Mouse (Mus musculus): ENCODE data around the gene Gbp5. TPM values are rescaled to one million over a fixed set of nuclear protein-coding genes. Genes with fewer than 3 reads are reported as not detected.
A peak's percentile ranks its signal among the peaks of the same experiment; 100 is the strongest.

Gbp5 gene
- polyA plus RNA-seq, 1 experiment from 2014 or later: not detected

- no peak overlapping the region for H3K27ac ChIP-seq (ENCODE audit: low read depth, low read length)
- no peak overlapping the region for H3K4me3 ChIP-seq (ENCODE audit: low read depth, low read length)
- H3K9me3 ChIP-seq (ENCODE audit: control insufficient read depth, low read length): no peaks in the 10 kb centered on the region
- H3K27me3 ChIP-seq (ENCODE audit: control insufficient read depth, insufficient read depth, low read length): no peaks in the 10 kb centered on the region
- no peak overlapping the region for H3K9ac ChIP-seq (ENCODE audit: low read length)
- no peaks in the 10 kb centered on the region for H3K36me3 ChIP-seq (ENCODE audit: control insufficient read depth, insufficient read depth, low read length)
- no peaks in the 10 kb centered on the region for H3K4me1 ChIP-seq (ENCODE audit: control insufficient read depth, insufficient read depth, low read length)
- 92% methylated on average over 5 of the region's 5 CpGs for WGBS
- H3K4me2 ChIP-seq: no peak overlapping the region
- peak; percentile 12 for DNase-seq (ENCODE audit: low spot score, missing footprints)
- ATAC-seq (ENCODE audit: low FRiP score): no peak
These were observed 1.4 kb downstream of the Gbp5 start for GRCm38 (mm10) chr3:142495146-142495655.

GRCm38 (mm10) chr3:142496113-142497101, 2.6 kb downstream of the Gbp5 start:
- Histone ChIP-seq H3K4me3 (ENCODE audit: low read depth, low read length) (no peak overlapping the region), H3K9ac (ENCODE audit: low read length) (no peak overlapping the region), H3K9me3 (ENCODE audit: control insufficient read depth, low read length) (no peaks in the 10 kb centered on the region), H3K36me3 (ENCODE audit: control insufficient read depth, insufficient read depth, low read length) (no peaks in the 10 kb centered on the region), H3K27ac (ENCODE audit: low read depth, low read length) (no peak overlapping the region), H3K27me3 (ENCODE audit: control insufficient read depth, insufficient read depth, low read length) (no peaks in the 10 kb centered on the region), H3K4me2 (no peak overlapping the region), H3K4me1 (ENCODE audit: control insufficient read depth, insufficient read depth, low read length) (no peaks in the 10 kb centered on the region)
- DNase-seq (ENCODE audit: low spot score, missing footprints) (peak; percentile 69), ATAC-seq (ENCODE audit: low FRiP score) (no peak)
- 75% methylated on average over 14 of the region's 14 CpGs for WGBS

GRCm38 (mm10) chr3:142497123-142497841, 3.5 kb downstream of the Gbp5 start:
- H3K27me3 ChIP-seq (ENCODE audit: control insufficient read depth, insufficient read depth, low read length): no peaks in the 10 kb centered on the region
- H3K4me3 ChIP-seq (ENCODE audit: low read depth, low read length): no peak overlapping the region
- H3K27ac ChIP-seq (ENCODE audit: low read depth, low read length): no peak overlapping the region
- H3K9me3 ChIP-seq (ENCODE audit: control insufficient read depth, low read length): no peaks in the 10 kb centered on the region
- no peak overlapping the region for H3K9ac ChIP-seq (ENCODE audit: low read length)
- DNase-seq (ENCODE audit: low spot score, missing footprints) (peak; percentile 78), ATAC-seq (ENCODE audit: low FRiP score) (no peak)
- no peaks in the 10 kb centered on the region for H3K4me1 ChIP-seq (ENCODE audit: control insufficient read depth, insufficient read depth, low read length)
- no peaks in the 10 kb centered on the region for H3K36me3 ChIP-seq (ENCODE audit: control insufficient read depth, insufficient read depth, low read length)
- no peak overlapping the region for H3K4me2 ChIP-seq
- 74% methylated on average over 15 of the region's 15 CpGs for WGBS

GRCm38 (mm10) chr3:142498941-142499340, 5.2 kb downstream of the Gbp5 start:
- WGBS: 93% methylated on average over 5 of the region's 5 CpGs
- H3K27ac ChIP-seq (ENCODE audit: low read depth, low read length): no peak overlapping the region
- no peaks in the 10 kb centered on the region for H3K36me3 ChIP-seq (ENCODE audit: control insufficient read depth, insufficient read depth, low read length)
- H3K9me3 ChIP-seq (ENCODE audit: control insufficient read depth, low read length): no peaks in the 10 kb centered on the region
- H3K4me3 ChIP-seq (ENCODE audit: low read depth, low read length): no peak overlapping the region
- H3K9ac ChIP-seq (ENCODE audit: low read length): no peak overlapping the region
- no peaks in the 10 kb centered on the region for H3K4me1 ChIP-seq (ENCODE audit: control insufficient read depth, insufficient read depth, low read length)
- no peak overlapping the region for H3K4me2 ChIP-seq
- H3K27me3 ChIP-seq (ENCODE audit: control insufficient read depth, insufficient read depth, low read length): no peaks in the 10 kb centered on the region
- ATAC-seq (ENCODE audit: low FRiP score) (no peak), DNase-seq (ENCODE audit: low spot score, missing footprints) (peak; percentile 37)

GRCm38 (mm10) chr3:142528116-142528515, 34.3 kb downstream of the Gbp5 start:
- no peaks in the 10 kb centered on the region for H3K9me3 ChIP-seq (ENCODE audit: control insufficient read depth, low read length)
- no peaks in the 10 kb centered on the region for H3K27me3 ChIP-seq (ENCODE audit: control insufficient read depth, insufficient read depth, low read length)
- H3K4me1 ChIP-seq (ENCODE audit: control insufficient read depth, insufficient read depth, low read length): 0 out of 2 replicates have a peak, but pooled peaks cover 4% of the 10 kb centered on the region
- DNase-seq (ENCODE audit: low spot score, missing footprints) (no peak), ATAC-seq (ENCODE audit: low FRiP score) (no peak)
- no peaks in the 10 kb centered on the region for H3K36me3 ChIP-seq (ENCODE audit: control insufficient read depth, insufficient read depth, low read length)
- WGBS: 54% methylated on average over 3 of the region's 3 CpGs
- H3K27ac ChIP-seq (ENCODE audit: low read depth, low read length): no peak overlapping the region
- H3K4me3 ChIP-seq (ENCODE audit: low read depth, low read length): no peak overlapping the region
- no peak overlapping the region for H3K9ac ChIP-seq (ENCODE audit: low read length)
- no peak overlapping the region for H3K4me2 ChIP-seq

- no peaks in the 10 kb centered on the region for H3K27me3 ChIP-seq (ENCODE audit: control insufficient read depth, insufficient read depth, low read length)
- ATAC-seq (ENCODE audit: low FRiP score): no peak
- no peak overlapping the region for H3K9ac ChIP-seq (ENCODE audit: low read length)
- H3K27ac ChIP-seq (ENCODE audit: low read depth, low read length): no peak overlapping the region
- DNase-seq (ENCODE audit: low spot score, missing footprints): no peak
- no peaks in the 10 kb centered on the region for H3K36me3 ChIP-seq (ENCODE audit: control insufficient read depth, insufficient read depth, low read length)
- H3K4me3 ChIP-seq (ENCODE audit: low read depth, low read length): no peak overlapping the region; the same call in 1 of the 2 replicates
- 72% methylated on average over 2 of the region's 2 CpGs for WGBS
- H3K4me2 ChIP-seq: peak overlapping the region; percentile 90; the same call in 1 of the 2 replicates
- H3K9me3 ChIP-seq (ENCODE audit: control insufficient read depth, low read length): no peaks in the 10 kb centered on the region
- 0 out of 2 replicates have a peak, but pooled peaks cover 4% of the 10 kb centered on the region for H3K4me1 ChIP-seq (ENCODE audit: control insufficient read depth, insufficient read depth, low read length)
These were observed 35.8 kb downstream of the Gbp5 start for GRCm38 (mm10) chr3:142529597-142529996.

GRCm38 (mm10) chr3:142530087-142530953, 36.5 kb downstream of the Gbp5 start, which contains the start of gene Gbp7:
TSS of gene Gbp7 (plus strand) at chr3:142530342.
- ATAC-seq (ENCODE audit: low FRiP score): peak; percentile 81
- H3K9ac ChIP-seq (ENCODE audit: low read length): peak within 1 kb of the TSS; percentile 60
- no peak within 1 kb of the TSS for H3K27ac ChIP-seq (ENCODE audit: low read depth, low read length)
- peak within 1 kb of the TSS; percentile 45 for H3K4me3 ChIP-seq (ENCODE audit: low read depth, low read length)
- H3K4me2 ChIP-seq: peak within 1 kb of the TSS; percentile 90
- peak; percentile 93 for DNase-seq (ENCODE audit: low spot score, missing footprints)
- 0 out of 2 replicates have a peak, but pooled peaks cover 4% of the 10 kb centered on the region for H3K4me1 ChIP-seq (ENCODE audit: control insufficient read depth, insufficient read depth, low read length)
- no peaks in the 10 kb centered on the region for H3K27me3 ChIP-seq (ENCODE audit: control insufficient read depth, insufficient read depth, low read length)
- 2% methylated on average over 30 of the region's 30 CpGs for WGBS
- H3K36me3 ChIP-seq (ENCODE audit: control insufficient read depth, insufficient read depth, low read length): no peaks in the 10 kb centered on the region
- H3K9me3 ChIP-seq (ENCODE audit: control insufficient read depth, low read length): no peaks in the 10 kb centered on the region

- 0 out of 2 replicates have a peak, but pooled peaks cover 4% of the 10 kb centered on the region for H3K4me1 ChIP-seq (ENCODE audit: control insufficient read depth, insufficient read depth, low read length)
- no peak overlapping the region for H3K4me2 ChIP-seq
- no peak overlapping the region for H3K9ac ChIP-seq (ENCODE audit: low read length)
- WGBS: 94% methylated on average over 3 of the region's 3 CpGs
- no peak for ATAC-seq (ENCODE audit: low FRiP score)
- no peaks in the 10 kb centered on the region for H3K36me3 ChIP-seq (ENCODE audit: control insufficient read depth, insufficient read depth, low read length)
- H3K27ac ChIP-seq (ENCODE audit: low read depth, low read length): no peak overlapping the region
- no peaks in the 10 kb centered on the region for H3K27me3 ChIP-seq (ENCODE audit: control insufficient read depth, insufficient read depth, low read length)
- H3K4me3 ChIP-seq (ENCODE audit: low read depth, low read length): no peak overlapping the region
- no peaks in the 10 kb centered on the region for H3K9me3 ChIP-seq (ENCODE audit: control insufficient read depth, low read length)
- DNase-seq (ENCODE audit: low spot score, missing footprints): no peak
These were observed 37.8 kb downstream of the Gbp5 start for GRCm38 (mm10) chr3:142531595-142531994.

Data from midbrain, embryonic 11.5 days (tissue).